Mouse (Mus musculus) T-helper 17 cell (primary cell): ENCODE data around the gene Acat3.
"Not testable (repeated sequence)": the region's sequence is repeated elsewhere in the genome, so short reads cannot be mapped to it uniquely, and the experiment has no call there.

Experiments
- in situ Hi-C, 2 experiments: fragments of 300-600 bp; cut with MboI, MseI; formaldehyde crosslinking; loops; 1 replicate in 1 of 2; 2 replicates in 1 of 2; pipeline ENCODE4 v1.15.1; 2025; ENCODE audit warnings: high pct_unique_total_duplicates in 2 of 2

Acat3 gene

DNA sequence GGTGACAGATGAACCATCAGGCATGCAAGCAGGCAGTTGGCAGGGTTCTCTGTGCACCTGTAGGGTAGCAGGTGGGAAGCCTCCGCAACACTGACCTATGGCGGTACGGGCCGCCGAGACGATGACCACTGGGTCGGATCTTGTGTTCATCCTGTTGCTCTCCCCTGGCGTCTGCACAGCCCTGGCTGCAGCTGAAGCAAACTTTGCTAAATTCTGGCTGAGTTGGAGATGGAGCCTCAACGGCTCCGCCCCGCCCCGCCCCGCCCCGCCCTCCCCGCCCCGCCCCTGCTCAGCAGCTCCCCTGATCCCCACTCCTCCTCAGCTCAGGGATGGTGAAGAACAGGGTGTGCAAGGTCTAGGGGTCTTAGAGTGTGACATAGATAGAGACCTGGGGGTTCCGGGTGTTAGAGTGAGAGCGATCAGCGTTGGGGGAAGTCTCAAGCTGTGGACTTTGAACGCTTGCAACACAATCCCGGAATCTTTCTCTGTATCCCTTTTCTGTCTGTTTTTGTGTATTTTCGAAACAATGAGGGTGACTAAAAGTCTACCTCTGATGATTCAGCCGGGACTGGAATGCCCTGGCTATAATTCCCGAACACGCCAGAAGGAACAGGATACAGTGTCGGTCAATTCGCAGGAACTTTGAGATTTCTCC, at the start of gene Acat3:
Acat3 (minus strand) TSS at position 450 of the 655 bp plus-strand sequence.
- in situ Hi-C loops = no loop called here

DNA sequence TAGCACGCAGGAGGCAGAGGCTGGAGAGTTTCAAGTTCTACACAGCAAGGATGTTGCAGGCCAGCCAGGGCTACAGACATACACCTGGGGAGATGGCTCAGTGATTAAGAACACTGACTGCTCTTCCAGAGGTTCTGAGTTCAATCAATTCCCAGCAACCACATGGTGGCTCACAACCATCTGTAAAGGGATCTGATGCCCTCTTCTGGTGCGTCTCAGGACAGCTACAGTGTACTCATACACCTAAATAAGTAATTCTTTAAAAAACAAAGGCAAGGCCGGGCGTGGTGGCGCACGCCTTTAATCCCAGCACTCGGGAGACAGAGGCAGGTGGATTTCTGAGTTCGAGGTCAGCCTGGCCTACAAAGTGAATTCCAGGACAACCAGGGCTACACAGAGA, 47.7 kb upstream of the Acat3 start:
- in situ Hi-C loops = not testable (repeated sequence)

DNA sequence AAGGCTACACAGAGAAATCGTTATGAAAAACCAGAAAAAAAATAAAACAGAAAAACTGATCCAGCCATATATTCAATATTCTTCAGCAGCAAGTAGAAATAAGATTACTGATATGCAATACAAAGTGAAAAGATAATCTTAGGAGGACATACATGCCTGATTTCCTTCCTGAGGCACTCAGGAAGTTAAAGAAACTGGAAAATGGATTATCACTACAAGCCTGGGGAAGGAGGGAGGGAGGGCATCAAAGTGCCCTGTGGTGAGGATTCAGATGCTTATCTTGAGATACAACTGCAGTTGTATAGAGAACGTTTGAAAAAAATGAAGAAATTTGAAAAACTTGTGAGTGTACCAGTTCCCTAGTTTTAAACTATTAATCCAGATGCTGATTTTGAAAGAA, 43.6 kb upstream of the Acat3 start:
- in situ Hi-C loops = no loop called here

DNA sequence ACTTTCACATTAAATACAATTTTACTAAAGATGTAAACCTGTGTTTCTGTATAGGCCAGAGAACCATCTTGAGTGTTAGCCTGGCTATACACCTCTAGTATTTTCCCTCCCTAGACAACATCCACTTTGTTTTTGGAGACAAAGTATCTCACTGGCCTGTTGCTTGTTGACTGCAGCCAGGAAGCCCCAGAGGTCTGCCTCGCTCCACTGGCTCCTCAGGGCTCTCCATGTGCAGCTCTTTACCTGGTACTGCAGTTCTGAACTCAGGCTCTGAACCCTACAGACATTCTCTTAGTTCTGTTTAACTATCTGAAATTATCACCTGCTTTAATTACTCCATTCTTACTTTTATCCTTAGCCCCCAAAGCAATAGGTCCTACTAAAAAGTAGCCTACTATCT, 38.1 kb upstream of the Acat3 start:
- in situ Hi-C loops = no loop called here

DNA sequence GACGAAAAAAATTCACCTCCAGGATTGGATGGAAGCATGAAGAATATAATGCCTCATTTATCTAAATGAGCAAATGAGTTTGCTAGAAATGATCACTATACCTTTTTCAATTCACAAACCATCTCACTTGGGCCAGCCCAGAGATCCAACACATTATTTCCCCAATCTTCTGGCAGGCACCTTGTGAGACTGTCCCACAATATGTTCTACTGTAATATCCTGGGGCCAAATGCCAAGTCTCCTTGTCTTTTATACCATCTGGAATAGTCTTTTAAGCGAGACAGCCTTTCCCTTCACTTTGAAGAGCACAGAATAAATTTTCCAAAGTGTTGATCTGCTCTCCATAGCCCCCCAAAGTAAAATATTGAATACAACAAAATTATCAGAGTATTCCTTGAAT, 33.5 kb upstream of the Acat3 start:
- in situ Hi-C loops = no loop called here

DNA sequence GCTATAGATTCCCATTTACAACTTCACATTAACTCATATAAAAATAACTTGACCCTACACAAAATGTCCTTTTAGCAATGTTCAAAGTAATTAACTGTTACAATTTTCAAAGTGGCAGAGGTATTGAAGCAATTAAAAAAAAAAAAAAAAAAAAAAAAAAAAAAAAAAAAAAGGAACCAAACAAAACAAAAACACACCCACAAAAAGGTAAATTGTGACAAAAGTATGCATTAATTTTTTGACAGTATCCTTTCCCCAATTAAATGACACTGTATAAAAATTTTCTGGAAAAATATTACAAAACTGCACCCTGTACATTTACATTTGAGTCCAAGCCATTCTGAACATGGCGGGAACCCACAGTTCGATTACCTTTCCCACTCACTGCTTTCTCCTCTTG, 26.8 kb upstream of the Acat3 start:
- in situ Hi-C loops = loop anchor here in 1 of 2 experiments (10.0 kb wide), 1 partner anchor 1988 kb away; no protein-coding TSS in a partner anchor

DNA sequence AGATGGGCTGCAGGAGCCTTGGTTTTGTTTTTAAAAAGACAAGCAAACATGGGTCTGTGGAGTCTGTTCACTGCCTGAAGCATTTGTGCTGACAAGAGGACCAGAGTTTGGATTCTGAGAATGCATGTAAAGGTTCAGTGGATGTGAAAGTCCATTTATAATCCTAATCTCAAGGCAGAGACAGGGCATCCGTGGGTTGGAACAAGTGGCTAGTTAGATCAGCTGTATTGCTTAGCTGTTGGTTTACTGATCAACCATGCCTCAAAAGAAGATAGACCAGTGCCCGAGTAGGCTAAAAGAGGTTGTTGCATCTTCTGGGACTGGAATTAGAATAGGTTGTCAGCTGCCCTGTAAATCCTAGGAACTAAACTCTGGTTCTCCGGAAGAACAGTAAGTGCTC, 23.1 kb upstream of the Acat3 start:
- in situ Hi-C loops = loop anchor here (5.0 to 10.0 kb wide), 3 partner anchors 36 to 1991 kb away; partner anchors contain the start of gene Pnldc1 (in 1 of the 2)

DNA sequence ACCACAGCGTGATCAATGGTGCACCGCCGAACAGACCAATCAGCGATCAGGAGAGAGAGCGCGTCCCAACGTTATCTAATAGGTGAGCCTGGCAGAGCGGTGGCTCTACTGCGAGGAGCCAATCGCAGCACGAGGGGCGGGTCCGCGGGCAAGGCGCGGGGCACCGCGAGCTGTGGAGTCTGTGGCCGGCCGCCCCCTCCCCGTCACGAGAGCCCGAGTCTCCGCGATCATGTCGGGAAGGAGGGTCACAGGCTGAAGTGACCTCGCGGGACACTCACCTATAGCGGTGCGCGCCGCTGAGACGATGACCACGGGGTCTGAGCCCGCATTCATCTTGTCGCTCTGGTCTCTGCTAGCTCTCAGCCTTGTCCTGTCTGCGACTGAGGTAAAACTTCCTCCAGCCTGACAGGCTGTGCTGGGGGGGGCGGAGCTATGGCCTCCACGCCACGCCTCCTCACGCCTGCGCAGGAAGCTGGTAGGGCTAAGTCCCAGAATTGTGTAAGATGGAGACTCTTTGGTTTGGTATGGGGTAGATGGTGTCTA, 20.0 kb upstream of the Acat3 start, which contains the start of gene Acat2:
Acat2 (minus strand) TSS at position 417 of the 543 bp plus-strand sequence.
- in situ Hi-C loops = loop anchor here (5.0 to 10.0 kb wide), 3 partner anchors 33 to 1994 kb away; partner anchors contain the start of gene Pnldc1 (in 1 of the 2)

DNA sequence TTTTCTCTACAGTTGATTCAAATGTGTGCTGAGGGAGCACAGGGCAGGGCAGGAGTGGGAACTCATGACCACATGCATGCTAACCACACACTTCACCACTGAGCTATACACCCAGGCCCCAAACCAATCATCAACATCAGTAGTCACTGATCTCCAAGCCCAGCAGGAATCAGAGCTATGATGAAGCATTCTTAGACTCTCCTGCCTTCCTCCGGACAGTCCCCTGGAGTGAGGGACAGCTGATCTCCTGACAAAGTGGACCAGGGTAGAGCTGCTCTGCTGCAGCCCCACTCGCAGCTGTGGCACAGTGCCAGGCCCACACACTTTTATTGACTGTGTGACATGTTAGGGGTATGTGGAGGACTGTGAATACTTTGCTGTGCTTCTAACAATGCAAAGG, 19.0 kb upstream of the Acat3 start:
- in situ Hi-C loops = not testable (repeated sequence)

DNA sequence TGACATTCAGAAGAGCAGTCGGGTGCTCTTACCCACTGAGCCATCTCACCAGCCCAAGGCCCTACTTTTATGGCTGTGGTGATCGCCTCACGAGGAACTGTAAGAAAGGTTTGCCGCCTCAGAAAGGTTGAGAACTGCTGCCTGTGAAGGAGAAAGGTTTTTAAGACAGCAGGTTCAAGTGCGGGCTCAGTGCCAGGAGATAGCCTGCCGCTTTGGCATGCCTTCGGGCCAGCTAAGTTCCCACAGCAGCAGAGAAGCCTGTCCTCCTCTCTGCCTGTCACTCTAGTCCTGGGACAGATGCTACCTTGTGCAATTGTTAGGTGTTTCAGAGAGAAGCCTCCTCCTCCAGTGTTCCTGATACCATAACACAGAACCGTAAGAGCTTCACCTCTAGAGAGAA, 16.3 kb upstream of the Acat3 start:
- in situ Hi-C loops = no loop called here

DNA sequence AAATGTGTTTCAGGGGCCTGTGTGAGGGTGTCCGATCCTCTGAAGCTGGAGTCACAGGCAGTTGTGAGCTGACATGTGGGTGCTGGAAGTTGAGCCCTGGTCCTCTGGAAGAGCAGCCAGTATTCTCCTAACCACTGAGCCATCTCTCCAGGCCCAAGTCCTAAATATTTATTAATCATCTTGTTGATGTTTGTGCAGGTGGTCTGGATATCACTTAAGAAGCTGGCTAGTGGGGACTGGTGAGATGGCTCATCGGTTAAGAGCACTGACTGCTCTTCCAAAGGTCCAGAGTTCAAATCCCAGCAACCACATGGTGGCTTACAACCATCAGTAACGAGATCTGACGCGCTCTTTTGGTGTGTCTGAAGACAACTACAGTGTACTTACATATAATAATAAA, 9.3 kb upstream of the Acat3 start:
- in situ Hi-C loops = no loop called here

DNA sequence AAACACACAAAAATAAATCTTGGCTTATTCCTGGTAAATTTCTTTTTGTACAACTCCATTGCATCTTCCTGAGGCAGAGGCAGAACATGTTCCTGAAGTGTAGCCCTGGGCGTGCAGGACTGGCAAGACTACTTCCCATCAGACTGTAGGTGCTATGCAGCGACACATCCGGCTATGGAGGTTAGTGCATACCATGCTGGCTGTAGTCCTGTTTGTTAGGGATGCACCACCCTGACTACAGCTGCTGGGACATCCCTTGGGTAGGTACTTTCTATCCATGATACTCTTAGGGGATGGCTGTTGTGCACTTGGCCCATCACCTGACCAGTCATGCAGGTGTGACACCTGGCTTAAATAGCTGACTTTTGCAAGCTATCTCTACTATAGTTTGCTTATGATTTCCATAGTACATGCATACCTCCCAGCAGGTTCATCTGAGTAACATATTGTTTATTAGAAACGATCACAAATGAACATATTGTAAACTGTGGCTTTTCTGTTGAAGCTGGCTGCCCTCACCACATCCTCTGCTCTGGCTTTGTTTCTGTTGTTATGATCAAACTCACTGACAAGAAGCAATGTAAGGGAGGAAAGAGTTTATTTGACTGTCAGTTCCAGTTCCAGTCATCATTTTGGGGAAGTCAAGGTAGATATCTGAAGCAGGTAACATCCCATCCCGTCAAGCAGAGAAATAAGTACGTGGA, 2.2 kb upstream of the Acat3 start:
- in situ Hi-C loops = no loop called here

DNA sequence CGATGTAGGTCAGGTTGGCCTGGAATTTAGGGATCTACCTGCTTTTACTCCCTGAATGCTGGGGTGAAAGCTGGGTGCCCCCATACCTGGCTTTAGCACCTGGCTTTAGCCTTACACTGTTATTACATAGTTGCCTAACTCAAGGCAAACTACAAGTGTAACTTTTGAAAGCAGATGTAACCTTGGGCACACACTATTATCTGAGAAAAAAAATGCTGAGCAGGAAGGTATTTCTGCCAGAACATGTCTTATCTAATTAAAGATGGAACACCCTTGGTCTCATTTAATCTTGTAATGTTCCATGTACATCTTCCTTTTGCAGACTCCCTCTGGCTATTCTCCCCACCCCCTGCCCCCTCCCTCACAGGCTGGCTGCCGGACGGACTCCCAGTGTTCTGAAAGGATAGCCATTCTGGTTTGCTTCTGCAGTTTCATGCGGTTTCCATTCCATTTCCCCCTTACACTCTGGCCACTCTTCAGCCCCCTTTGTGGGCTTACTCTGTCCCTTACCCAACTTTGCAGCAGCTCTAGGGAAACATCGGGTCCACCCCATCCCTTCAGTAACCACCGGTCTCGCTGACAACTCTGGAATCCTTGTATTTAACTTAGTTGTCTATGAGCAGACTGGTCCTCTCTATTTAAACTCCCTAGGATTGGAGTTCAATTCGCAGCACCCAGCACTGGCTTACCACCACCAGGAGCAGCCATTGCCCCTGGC, 1.3 kb upstream of the Acat3 start:
- in situ Hi-C loops = no loop called here

DNA sequence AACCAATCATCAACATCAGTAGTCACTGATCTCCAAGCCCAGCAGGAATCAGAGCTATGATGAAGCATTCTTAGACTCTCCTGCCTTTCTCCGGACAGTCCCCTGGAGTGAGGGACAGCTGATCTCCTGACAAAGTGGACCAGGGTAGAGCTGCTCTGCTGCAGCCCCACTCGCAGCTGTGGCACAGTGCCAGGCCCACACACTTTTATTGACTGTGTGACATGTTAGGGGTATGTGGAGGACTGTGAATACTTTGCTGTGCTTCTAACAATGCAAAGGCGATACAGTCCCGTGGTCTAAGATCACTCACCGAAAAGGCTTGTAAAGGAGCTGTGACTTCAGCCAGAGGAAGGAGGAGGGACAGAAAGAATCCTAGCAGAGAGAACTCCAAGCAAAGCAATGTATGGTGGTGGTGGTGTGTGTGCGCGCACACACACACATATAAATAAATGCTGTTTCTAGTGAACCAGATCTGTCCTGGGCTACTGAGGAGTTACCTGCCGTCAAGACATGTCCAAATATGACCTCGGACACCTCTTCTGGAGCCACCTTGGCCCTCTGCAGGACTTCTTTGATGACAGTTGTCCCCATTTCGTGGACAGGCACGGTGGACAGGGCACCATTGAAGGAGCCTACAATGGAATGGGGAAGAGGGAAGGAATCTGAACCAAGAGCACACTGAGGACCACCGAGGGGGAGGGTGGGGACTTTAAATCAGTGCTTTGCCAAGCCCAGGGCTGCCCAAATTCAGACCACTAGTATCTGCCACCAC, 837 bp downstream of the Acat3 start:
- in situ Hi-C loops = not testable (repeated sequence)

DNA sequence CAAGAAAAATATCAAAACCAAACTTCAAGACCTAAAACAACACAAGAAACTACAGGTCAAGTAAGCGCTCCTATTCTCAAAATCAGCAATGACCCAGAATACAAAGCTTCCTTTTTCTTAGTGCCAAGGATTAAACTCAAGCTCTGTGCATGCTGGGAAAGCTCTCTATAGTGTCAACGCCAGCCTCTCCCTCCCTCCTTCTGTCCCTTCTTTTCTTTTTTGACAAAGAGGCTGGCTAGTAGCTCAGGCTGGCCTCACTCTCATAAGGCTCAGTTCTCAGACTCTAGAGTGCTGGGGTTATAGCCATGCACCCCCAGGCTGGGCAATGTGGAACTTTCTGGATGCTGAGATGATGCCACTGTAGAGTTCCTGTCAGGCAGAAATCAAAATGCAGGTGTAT, 2.3 kb downstream of the Acat3 start:
- in situ Hi-C loops = no loop called here

DNA sequence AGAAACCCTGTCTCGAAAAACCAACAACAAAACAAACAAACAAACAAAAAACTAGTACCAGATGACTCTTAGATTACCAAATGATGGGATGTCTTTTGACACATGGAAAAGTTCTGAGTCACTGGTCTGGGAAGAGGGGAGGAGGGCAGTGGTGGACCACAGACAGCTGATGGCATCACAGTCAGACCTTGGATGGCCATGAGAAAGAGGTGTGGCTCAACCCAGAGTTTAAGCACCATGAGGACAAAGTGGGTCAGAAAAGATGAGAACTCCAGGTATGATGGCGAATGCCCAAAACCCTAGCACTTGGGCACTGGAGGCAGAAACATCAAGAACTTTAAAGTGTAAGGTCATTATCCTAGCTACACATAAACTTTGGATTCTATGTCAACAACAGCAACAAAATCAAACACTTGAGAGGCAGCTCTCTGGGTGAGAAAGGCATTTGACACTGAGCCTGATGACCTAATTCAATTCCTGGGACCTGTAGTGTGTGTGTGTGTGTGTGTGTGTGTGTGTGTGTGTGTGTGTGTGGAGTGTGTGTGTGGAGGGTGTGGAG, 2.9 kb downstream of the Acat3 start:
- in situ Hi-C loops = no loop called here

DNA sequence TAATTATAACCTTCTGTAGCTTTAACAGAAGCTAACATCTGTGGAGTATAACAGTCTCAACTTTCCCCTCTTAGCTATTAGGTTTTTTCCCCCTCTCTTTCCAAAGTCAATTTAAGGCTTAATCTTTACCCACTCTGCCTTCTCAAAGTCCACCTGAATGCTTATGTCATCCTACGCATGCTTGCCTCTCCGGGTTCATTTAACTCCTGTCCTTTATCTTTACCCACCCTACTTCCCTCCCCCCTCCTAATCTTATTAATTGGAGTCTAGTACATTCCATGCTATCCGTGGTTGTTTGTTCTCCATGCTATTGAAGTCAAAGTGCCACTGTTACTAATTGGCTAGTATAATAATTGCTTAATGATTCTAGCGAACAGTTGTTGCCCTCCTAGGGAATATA, 4.7 kb downstream of the Acat3 start:
- in situ Hi-C loops = no loop called here

DNA sequence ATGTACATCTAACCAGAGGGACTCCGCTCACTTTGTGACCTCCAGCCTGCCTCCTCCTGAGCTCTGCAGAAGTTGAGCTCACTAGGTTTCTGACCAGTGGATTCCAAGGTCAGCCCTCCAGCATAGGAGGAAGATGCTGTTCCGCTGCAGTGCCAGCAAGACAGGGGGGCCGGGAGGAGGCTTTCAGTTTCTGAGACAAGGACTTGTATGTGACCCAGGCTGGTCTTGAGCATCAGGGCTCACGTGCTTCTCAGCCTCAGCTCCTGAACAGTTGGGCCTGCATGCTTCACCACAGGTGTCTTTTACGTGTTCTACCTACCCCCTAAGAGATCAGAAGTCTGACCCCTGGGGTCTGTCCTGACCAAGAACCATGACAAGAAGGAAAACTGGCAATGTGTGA, 8.8 kb downstream of the Acat3 start:
- in situ Hi-C loops = loop anchor here in 1 of 2 experiments (5.0 kb wide), 1 partner anchor 49 kb away; no protein-coding TSS in a partner anchor

DNA sequence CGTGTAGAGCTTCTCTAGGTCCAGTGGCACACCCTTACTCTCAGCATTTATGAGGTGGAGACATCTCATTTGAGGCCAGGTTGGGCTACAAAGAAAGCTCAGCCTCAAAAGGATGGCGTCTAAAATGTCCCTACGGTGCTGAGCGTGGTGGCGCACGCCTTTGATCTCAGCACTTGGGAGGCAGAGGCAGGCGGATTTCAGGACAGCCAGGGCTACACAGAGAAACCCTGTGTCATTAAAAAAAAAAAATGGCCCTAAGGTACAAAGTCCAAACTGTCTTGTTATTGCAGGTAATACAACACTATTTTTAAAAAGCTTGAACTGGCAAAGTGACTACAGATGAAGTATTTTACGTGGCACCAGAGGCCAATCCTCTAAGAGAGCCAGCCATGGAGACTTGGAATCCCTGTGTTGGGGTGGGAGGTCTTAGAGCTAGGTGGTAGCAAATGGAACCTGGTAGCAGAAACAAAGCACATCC, 14.7 kb downstream of the Acat3 start:
- in situ Hi-C loops = loop anchor here in 1 of 2 experiments (5.0 kb wide), 1 partner anchor 37 kb away; the partner anchor contains the start of gene Acat2

DNA sequence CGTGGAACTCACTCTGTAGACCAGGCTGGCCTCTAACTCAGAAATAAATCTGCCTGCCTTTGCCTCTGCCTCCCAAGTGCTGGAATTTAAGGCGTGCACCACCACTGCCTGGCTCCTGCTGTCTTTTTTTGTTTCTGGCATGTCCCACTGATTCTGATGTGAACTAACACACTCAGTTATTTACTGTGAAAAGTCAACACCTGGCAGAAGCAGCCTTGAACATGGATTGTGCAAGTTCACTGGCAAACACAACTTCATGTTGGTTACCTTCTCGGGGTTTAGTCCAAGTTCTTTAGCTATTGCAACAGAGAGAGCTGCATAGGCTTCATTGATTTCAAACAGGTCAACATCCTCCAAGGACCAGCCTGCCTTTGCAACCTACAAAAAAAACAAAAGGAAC, 15.4 kb downstream of the Acat3 start:
- in situ Hi-C loops = loop anchor here in 1 of 2 experiments (5.0 kb wide), 1 partner anchor 37 kb away; the partner anchor contains the start of gene Acat2

DNA sequence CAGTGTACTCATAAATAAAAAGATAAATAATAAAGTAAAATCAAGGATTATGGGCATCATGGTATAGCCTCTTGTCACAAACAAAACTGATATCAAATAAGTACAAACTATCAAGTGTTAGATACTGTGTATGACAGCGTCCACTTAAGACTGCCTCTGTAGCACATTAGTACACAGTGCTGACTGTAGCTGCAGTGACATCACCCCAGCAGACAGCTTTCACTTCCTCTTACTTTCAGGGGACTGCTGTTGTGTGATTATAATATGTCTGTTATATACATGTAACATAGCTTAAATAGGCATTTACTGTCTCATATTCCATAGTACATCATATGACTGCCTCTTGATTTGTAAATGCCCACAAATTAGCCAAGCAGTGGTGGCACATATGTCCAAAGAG, 19.3 kb downstream of the Acat3 start:
- in situ Hi-C loops = no loop called here
